Mouse (Mus musculus) forebrain, embryonic 13.5 days (tissue): Measurements from ENCODE around the gene Mecom. TPM values are rescaled to one million over a fixed set of nuclear protein-coding genes. Genes with fewer than 3 reads are reported as not detected.

Source experiments
- ATAC-seq: fragments of 200-750 bp; cut with Nextera tagmentation; 2 replicates; pipeline ENCODE4 v1.8.0; 2017
- H3K27ac ChIP-seq: fragments of 300-500 bp; sonication (generic); 2 replicates; pipeline ENCODE4 v1.5.1; 2015; ENCODE audit warnings: inconsistent platforms, mild to moderate bottlenecking, moderate library complexity
- H3K27me3 ChIP-seq: fragments of 300-500 bp; sonication (generic); 2 replicates; pipeline ENCODE4 v1.6.1; 2015; ENCODE audit warnings: mild to moderate bottlenecking, inconsistent platforms
- H3K36me3 ChIP-seq: fragments of 300-500 bp; sonication (generic); 2 replicates; pipeline ENCODE4 v1.6.1; 2015; ENCODE audit warnings: mild to moderate bottlenecking, inconsistent platforms; ENCODE audit not compliant: poor library complexity, severe bottlenecking
- H3K4me1 ChIP-seq: fragments of 300-500 bp; sonication (generic); 2 replicates; pipeline ENCODE4 v1.6.1; 2015; ENCODE audit warnings: inconsistent platforms
- H3K4me2 ChIP-seq: fragments of 300-500 bp; sonication (generic); 2 replicates; pipeline ENCODE4 v1.6.1; 2015; ENCODE audit warnings: inconsistent platforms, mild to moderate bottlenecking, moderate library complexity
- H3K4me3 ChIP-seq: fragments of 300-500 bp; sonication (generic); 2 replicates; pipeline ENCODE4 v1.5.1; 2015; ENCODE audit warnings: mild to moderate bottlenecking, inconsistent platforms
- H3K9ac ChIP-seq: fragments of 300-500 bp; sonication (generic); 2 replicates; pipeline ENCODE4 v1.6.1; 2015; ENCODE audit warnings: mild to moderate bottlenecking, inconsistent platforms
- H3K9me3 ChIP-seq: fragments of 300-500 bp; sonication (generic); replicated peaks from 2 replicates; pipeline ENCODE4 v1.6.1; 2016; ENCODE audit warnings: inconsistent platforms
- WGBS: fragments of 180-500 bp; shearing (Covaris S2); methylation state at CpG from one replicate; pipeline ENCODE4 v1.1.7; 2015; 5-methylcytosine and 5-hydroxymethylcytosine counted together
- polyA plus RNA-seq: library from polyadenylated mRNA; unstranded; fragments of >200 nt; fragmentation: Nextera tagmentation; extraction: Ambion mirVana; gene quantifications from 2 replicates; pipeline ENCODE4 v1.2.1, GENCODE M21; 2015

The Mecom gene
- polyA plus RNA-seq, 1 experiment from 2014 or later, result 3.7 TPM

GRCm38 (mm10) chr3:30019961-30020360 is 527.8 kb downstream of the Mecom start:
- Histone ChIP-seq H3K9me3 (no peaks in the 10 kb centered on the region), H3K27me3 (peaks cover 18% of the 10 kb centered on the region), H3K4me1 (no peaks in the 10 kb centered on the region), H3K4me2 (no peak overlapping the region), H3K27ac (no peak overlapping the region), H3K9ac (no peak overlapping the region), H3K36me3 (no peaks in the 10 kb centered on the region), H3K4me3 (no peak overlapping the region)
- 92% methylated on average over 13 of the region's 13 CpGs for WGBS
- ATAC-seq, result no peak

- ATAC-seq, result no peak
- Histone ChIP-seq H3K9ac (no peak overlapping the region), H3K4me3 (no peak overlapping the region), H3K27ac (no peak overlapping the region), H3K4me2 (no peak overlapping the region), H3K9me3 (no peaks in the 10 kb centered on the region), H3K4me1 (no peaks in the 10 kb centered on the region), H3K27me3 (peaks cover 21% of the 10 kb centered on the region), H3K36me3 (no peaks in the 10 kb centered on the region)
- 69% methylated on average over 8 of the region's 8 CpGs for WGBS
These were observed 528.4 kb downstream of the Mecom start for GRCm38 (mm10) chr3:30019411-30019810.

- 0 out of 2 replicates have a peak, but pooled peaks cover under 1% of the 10 kb centered on the region for H3K4me1 ChIP-seq
- ATAC-seq, result no peak
These were observed 529.6 kb downstream of the Mecom start for GRCm38 (mm10) chr3:30018202-30018601.

GRCm38 (mm10) chr3:30016766-30017165 is 531.0 kb downstream of the Mecom start:
- H3K9ac ChIP-seq, result no peak overlapping the region
- H3K4me1 ChIP-seq, result peaks cover 13% of the 10 kb centered on the region
- no peak overlapping the region for H3K27ac ChIP-seq
- no peaks in the 10 kb centered on the region for H3K9me3 ChIP-seq
- H3K4me3 ChIP-seq, result no peak overlapping the region
- WGBS, result 62% methylated on average over 5 of the region's 5 CpGs
- no peaks in the 10 kb centered on the region for H3K36me3 ChIP-seq
- peaks cover 34% of the 10 kb centered on the region for H3K27me3 ChIP-seq
- H3K4me2 ChIP-seq, result no peak overlapping the region
- ATAC-seq, result no peak

More at GRCm38 (mm10) chr3:30018202-30018601, 529.6 kb downstream of the Mecom start:
- Histone ChIP-seq H3K4me3 (no peak overlapping the region), H3K9me3 (no peaks in the 10 kb centered on the region), H3K27ac (no peak overlapping the region), H3K9ac (no peak overlapping the region), H3K36me3 (no peaks in the 10 kb centered on the region), H3K4me2 (no peak overlapping the region), H3K27me3 (peaks cover 24% of the 10 kb centered on the region)
- WGBS, result 53% methylated on average over 12 of the region's 12 CpGs

GRCm38 (mm10) chr3:30014962-30015660 is 532.7 kb downstream of the Mecom start:
- H3K4me3 ChIP-seq, result no peak overlapping the region
- no peaks in the 10 kb centered on the region for H3K36me3 ChIP-seq
- H3K27me3 ChIP-seq, result peaks cover 48% of the 10 kb centered on the region
- 6% methylated on average over 10 of the region's 10 CpGs for WGBS
- H3K4me1 ChIP-seq, result peaks cover 15% of the 10 kb centered on the region
- H3K4me2 ChIP-seq, result no peak overlapping the region
- H3K27ac ChIP-seq, result no peak overlapping the region
- H3K9me3 ChIP-seq, result no peaks in the 10 kb centered on the region
- no peak overlapping the region for H3K9ac ChIP-seq
- ATAC-seq, result peak; percentile 83

GRCm38 (mm10) chr3:30014279-30014678 is 533.5 kb downstream of the Mecom start:
- WGBS, result 28% methylated on average over 1 of the region's 1 CpGs

GRCm38 (mm10) chr3:30013416-30013815 is 534.4 kb downstream of the Mecom start:
- peak overlapping the region; percentile 89 for H3K4me2 ChIP-seq
- peak overlapping the region; percentile 48 for H3K4me3 ChIP-seq
- H3K27me3 ChIP-seq, result peaks cover 53% of the 10 kb centered on the region
- H3K27ac ChIP-seq, result no peak overlapping the region
- H3K9ac ChIP-seq, result no peak overlapping the region
- no peak for ATAC-seq
- no peaks in the 10 kb centered on the region for H3K9me3 ChIP-seq
- peaks cover 15% of the 10 kb centered on the region for H3K4me1 ChIP-seq
- 41% methylated on average over 1 of the region's 1 CpGs for WGBS
- no peaks in the 10 kb centered on the region for H3K36me3 ChIP-seq

More at GRCm38 (mm10) chr3:30014279-30014678, 533.5 kb downstream of the Mecom start:
- H3K27ac ChIP-seq, result no peak overlapping the region
- H3K9me3 ChIP-seq, result no peaks in the 10 kb centered on the region
- H3K4me2 ChIP-seq, result no peak overlapping the region
- H3K4me3 ChIP-seq, result no peak overlapping the region
- H3K4me1 ChIP-seq, result peaks cover 15% of the 10 kb centered on the region
- H3K36me3 ChIP-seq, result no peaks in the 10 kb centered on the region
- no peak overlapping the region for H3K9ac ChIP-seq
- ATAC-seq, result no peak
- peaks cover 53% of the 10 kb centered on the region for H3K27me3 ChIP-seq

- Histone ChIP-seq H3K36me3 (no peaks in the 10 kb centered on the region), H3K27ac (no peak overlapping the region; the same call in 1 of the 2 replicates), H3K9me3 (no peaks in the 10 kb centered on the region), H3K9ac (peak overlapping the region; percentile 62; the same call in 1 of the 2 replicates), H3K4me3 (peak overlapping the region; percentile 48), H3K27me3 (peaks cover 53% of the 10 kb centered on the region), H3K4me1 (peaks cover 15% of the 10 kb centered on the region), H3K4me2 (peak overlapping the region; percentile 89)
- peak; percentile 44; the same call in 1 of the 2 replicates for ATAC-seq
- WGBS, result under 1% methylated on average over 29 of the region's 29 CpGs
These were observed 535.0 kb downstream of the Mecom start for GRCm38 (mm10) chr3:30012666-30013365.

- Histone ChIP-seq H3K4me1 (peaks cover 15% of the 10 kb centered on the region), H3K4me2 (peak overlapping the region; percentile 89), H3K36me3 (no peaks in the 10 kb centered on the region), H3K9ac (peak overlapping the region; percentile 62), H3K9me3 (no peaks in the 10 kb centered on the region), H3K27me3 (peaks cover 56% of the 10 kb centered on the region), H3K4me3 (peak overlapping the region; percentile 48), H3K27ac (no peak overlapping the region)
- no peak for ATAC-seq
- under 1% methylated on average over 26 of the region's 27 CpGs for WGBS
These were observed 535.7 kb downstream of the Mecom start for GRCm38 (mm10) chr3:30012150-30012549.

- Histone ChIP-seq H3K36me3 (no peaks in the 10 kb centered on the region), H3K4me3 (peak overlapping the region; percentile 48), H3K4me1 (peaks cover 15% of the 10 kb centered on the region), H3K9me3 (no peaks in the 10 kb centered on the region), H3K27me3 (peaks cover 53% of the 10 kb centered on the region), H3K9ac (peak overlapping the region; percentile 62; the same call in 1 of the 2 replicates), H3K27ac (no peak overlapping the region), H3K4me2 (peak overlapping the region; percentile 89)
- WGBS, result 6% methylated on average over 6 of the region's 6 CpGs
- ATAC-seq, result no peak
These were observed 536.1 kb downstream of the Mecom start for GRCm38 (mm10) chr3:30011712-30012111.

- no peaks in the 10 kb centered on the region for H3K36me3 ChIP-seq
- 25% methylated on average over 6 of the region's 6 CpGs for WGBS
- no peak overlapping the region for H3K4me3 ChIP-seq
- no peak overlapping the region for H3K27ac ChIP-seq
- H3K9me3 ChIP-seq, result no peaks in the 10 kb centered on the region
- ATAC-seq, result no peak
- H3K4me1 ChIP-seq, result peaks cover 15% of the 10 kb centered on the region
- H3K9ac ChIP-seq, result no peak overlapping the region
- peaks cover 50% of the 10 kb centered on the region for H3K27me3 ChIP-seq
- no peak overlapping the region for H3K4me2 ChIP-seq
These were observed 536.9 kb downstream of the Mecom start for GRCm38 (mm10) chr3:30010889-30011288.

- no peak overlapping the region for H3K9ac ChIP-seq
- H3K27me3 ChIP-seq, result peaks cover 42% of the 10 kb centered on the region
- H3K4me1 ChIP-seq, result peaks cover 23% of the 10 kb centered on the region
- no peaks in the 10 kb centered on the region for H3K36me3 ChIP-seq
- H3K4me3 ChIP-seq, result no peak overlapping the region
- no peak overlapping the region for H3K4me2 ChIP-seq
- no peaks in the 10 kb centered on the region for H3K9me3 ChIP-seq
- no peak for ATAC-seq
- WGBS, result 80% methylated on average over 5 of the region's 5 CpGs
- no peak overlapping the region for H3K27ac ChIP-seq
These were observed 538.2 kb downstream of the Mecom start for GRCm38 (mm10) chr3:30009596-30009995.
